Mouse (Mus musculus) heart, adult 11 months (tissue): ENCODE results near the gene Arsj.

Experiments
- DNase-seq: peaks from one replicate; pipeline ENCODE4 v3.0.0; 2022

Arsj gene

GRCm38 (mm10) chr3:126363568-126364505 lies at the start of gene Arsj:
Gene Arsj (plus strand): TSS chr3:126363684.
- DNase-seq = peak; percentile 95

DNA sequence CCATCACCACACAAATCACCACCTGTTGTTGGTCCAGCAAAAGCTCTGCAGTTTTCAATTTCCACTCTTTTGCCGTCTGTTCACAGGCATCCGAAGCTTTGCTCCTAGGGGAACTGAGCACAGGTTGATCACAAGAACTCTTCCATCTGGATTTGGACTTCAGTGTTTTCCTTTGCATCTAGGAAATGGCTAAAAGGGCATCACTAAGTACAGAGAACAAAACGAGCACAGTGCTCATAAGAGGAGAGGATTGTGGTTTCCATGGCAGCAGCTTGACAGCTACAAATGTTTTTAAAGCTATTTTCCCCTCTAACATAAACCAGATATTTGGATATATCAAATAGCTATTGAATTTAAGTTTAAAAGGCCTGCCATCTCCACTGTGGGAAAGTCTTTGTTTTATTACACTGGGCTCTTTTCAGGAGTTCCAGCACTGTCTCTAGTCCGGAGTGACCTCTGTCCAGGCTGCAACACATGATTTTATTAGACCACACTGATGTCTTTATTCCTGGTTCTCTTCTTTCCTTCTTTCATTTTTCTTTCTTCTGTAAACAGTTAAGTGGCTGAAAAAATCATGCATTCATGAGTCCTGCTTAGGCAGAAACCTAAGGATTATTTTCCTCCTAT lies 38.5 kb upstream of the Arsj start:
- DNase-seq = no peak

- peak; percentile 95 for DNase-seq
These were observed 37.4 kb upstream of the Arsj start for GRCm38 (mm10) chr3:126325891-126326627.

- DNase-seq = no peak
These were observed 36.7 kb upstream of the Arsj start for GRCm38 (mm10) chr3:126326628-126327325.

GRCm38 (mm10) chr3:126335329-126335728 lies 28.2 kb upstream of the Arsj start:
- no peak for DNase-seq

DNA sequence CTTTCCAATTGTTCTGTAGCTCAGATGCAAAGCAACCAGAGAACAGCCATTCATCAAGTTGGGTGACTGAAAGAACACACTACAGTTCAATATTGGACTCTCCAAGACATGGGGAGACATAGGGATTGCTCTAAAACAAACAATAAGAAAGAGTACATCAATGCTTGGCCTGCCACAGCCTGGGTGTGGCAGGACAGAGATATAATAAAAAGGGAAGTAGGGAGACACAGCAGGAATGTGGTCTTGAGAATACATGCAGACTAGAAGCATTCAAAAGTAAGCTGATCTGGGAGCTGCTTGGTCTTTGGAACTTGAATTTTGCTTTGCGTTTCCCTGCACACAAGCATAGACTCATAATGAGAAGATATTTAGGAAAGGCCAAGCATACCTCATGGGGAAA lies 18.7 kb upstream of the Arsj start:
- no peak for DNase-seq

- DNase-seq = no peak
These were observed 3.7 kb upstream of the Arsj start for GRCm38 (mm10) chr3:126359760-126360159.

DNA sequence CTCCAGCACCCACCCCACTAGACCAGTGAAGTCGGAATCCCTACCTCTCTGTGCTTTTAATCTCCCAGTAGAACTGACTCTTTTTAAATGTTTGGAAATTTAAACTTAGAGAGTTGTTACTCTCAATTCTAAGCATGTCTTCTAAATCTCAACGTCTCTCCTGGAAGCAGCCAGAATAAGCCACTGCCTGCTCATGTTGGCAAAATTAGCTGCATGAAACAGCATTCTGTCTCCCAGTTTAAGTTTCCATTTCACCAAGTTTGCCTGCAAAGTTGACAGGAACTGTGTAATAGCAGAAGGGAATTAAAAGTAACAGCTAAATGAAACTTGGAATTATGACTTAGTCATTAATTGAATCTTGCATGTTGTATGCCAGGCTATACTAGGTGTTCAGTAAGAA lies 1.1 kb upstream of the Arsj start:
- DNase-seq = no peak

- DNase-seq = no peak
These were observed 456 bp upstream of the Arsj start for GRCm38 (mm10) chr3:126362931-126363525.

DNA sequence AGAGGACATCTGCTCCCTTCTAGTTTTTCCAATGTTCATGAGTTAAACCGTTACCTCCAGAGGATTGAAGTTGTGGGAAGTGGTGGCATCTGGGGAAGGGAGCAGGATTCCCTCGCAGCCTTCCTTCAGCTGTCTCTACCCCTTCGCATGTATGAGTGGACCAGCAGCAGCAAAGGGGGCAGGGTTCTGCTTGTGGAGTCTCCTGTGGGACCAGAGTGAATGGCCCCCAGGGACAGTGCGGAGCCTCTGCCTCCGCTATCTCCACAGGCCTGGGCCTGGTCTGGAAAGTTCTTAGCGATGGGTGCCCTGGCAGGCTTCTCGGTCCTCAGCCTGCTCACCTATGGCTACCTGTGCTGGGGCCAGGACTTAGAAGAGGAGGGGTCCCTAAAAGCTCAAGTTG lies 1.1 kb downstream of the Arsj start:
- peak; percentile 86 for DNase-seq

GRCm38 (mm10) chr3:126370571-126370970 lies 7.1 kb downstream of the Arsj start:
- DNase-seq = peak; percentile 93

GRCm38 (mm10) chr3:126372815-126373545 lies 9.5 kb downstream of the Arsj start:
- DNase-seq = no peak

DNA sequence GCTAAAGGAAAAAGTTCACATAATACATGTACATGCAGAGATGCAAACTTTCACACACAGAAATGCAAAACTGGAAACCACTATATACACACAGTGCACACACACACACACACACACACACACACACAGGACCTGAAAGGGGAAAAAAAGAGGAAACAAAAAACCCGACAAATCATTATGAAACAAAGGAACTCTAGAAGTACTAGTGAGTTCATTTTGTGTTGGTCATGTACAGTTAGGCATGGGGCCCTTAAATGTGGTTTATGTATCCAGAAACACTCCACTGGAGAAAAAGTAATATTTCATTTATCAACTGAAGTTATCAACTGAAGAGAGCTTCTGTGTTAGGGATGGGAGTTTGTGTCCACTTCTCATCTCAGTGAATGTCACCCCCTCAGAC lies 10.2 kb downstream of the Arsj start:
- DNase-seq = no peak

DNA sequence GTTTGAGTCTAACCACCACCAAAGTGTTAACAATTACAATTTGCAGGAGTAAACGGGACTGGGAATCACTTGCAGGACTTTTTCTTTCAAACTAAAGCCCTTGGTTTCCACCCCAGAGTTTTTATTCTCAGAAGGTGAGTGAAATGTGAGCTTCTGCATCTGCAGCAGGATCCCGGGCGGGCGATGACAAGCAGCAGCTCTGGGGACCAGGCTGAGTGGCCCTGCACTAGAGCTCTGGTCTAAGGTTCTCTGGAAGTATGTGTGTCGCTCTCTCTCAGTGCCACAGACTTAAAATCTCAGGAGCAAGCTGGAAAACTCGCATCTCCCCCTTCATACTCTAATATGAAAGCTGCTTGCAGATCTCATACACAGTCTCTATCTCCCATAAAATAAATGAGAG lies 15.8 kb downstream of the Arsj start:
- DNase-seq = no peak

DNA sequence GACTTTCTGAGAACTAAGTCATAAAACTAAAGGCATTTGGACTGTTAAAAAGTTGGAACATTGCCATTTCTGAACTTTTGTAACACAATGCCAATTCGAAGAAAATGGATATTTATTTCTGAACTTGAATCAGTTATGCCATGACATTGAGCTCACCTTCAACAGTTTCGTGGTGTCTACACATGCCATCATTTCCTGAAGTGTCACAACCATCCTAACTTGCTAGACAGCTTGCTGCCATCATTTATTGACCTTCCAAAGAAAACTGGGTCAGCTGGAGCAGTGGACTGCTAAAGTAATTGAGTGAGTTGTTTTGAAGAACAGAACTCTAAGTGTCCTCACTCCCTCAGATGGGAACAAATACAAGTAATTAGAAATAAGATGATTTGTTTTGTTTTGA lies 16.2 kb downstream of the Arsj start:
- DNase-seq = peak; percentile 79

- DNase-seq = no peak
These were observed 19.8 kb downstream of the Arsj start for GRCm38 (mm10) chr3:126383276-126383675.

GRCm38 (mm10) chr3:126384657-126385438 lies 21.4 kb downstream of the Arsj start:
- DNase-seq = peak; percentile 71

- peak; percentile 68 for DNase-seq
These were observed 34.0 kb downstream of the Arsj start for GRCm38 (mm10) chr3:126397451-126397850.

- DNase-seq = peak; percentile 80
These were observed 34.6 kb downstream of the Arsj start for GRCm38 (mm10) chr3:126397985-126398630.

DNA sequence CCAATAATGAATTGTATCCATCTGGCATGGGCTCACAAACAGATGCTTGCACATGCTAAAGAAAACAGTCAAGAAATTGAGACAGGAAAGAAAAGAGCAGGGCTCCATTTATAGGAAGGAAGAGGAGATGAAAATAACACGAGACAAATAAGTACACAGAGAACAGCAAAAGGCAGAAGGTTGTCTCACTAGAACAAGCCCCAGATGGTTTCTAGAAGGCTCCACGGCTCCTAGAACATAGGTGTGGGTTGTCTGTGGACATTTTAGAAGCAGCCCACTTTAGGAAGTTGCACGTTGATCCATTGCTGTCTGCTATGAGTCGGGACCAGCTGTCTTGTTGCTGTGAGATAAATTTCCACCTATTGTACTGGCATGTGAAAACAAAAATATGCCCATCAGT lies 37.2 kb downstream of the Arsj start:
- no peak for DNase-seq
